Mouse (Mus musculus) CD4-positive, CD25-positive, alpha-beta regulatory T cell, adult 2 months (primary cell): ENCODE results near the gene Ppp1r27.
"Not testable (repeated sequence)": the region's sequence is repeated elsewhere in the genome, so short reads cannot be mapped to it uniquely, and the experiment has no call there.

Experiments used
- DNase-seq: peaks from one replicate; pipeline ENCODE4 v3.0.0-alpha.2; 2012; ENCODE audit warnings: low read depth, low spot score

The Ppp1r27 gene

GRCm38 (mm10) chr11:120575940-120576339 is 25.0 kb upstream of the Ppp1r27 start:
- DNase-seq: no peak

DNA sequence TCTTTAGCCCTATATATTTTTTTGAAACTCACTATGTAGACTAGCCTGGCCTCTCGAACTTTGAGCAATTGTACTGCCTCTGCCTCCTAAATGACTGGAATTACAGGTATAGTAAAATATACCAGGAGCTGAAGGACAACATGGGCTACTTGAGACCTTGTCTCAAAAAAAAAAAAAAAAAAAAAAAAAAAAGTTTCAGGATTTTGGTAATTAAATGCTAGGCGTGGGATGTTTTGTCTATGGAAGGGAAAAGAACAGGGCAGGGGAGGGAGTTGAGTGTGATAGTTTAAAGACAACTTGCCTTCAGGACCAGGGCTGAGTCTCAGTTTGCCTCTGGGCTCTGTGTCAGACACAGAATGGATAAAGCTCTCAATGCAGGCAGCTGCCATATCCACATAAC is 24.1 kb upstream of the Ppp1r27 start:
- no peak for DNase-seq

DNA sequence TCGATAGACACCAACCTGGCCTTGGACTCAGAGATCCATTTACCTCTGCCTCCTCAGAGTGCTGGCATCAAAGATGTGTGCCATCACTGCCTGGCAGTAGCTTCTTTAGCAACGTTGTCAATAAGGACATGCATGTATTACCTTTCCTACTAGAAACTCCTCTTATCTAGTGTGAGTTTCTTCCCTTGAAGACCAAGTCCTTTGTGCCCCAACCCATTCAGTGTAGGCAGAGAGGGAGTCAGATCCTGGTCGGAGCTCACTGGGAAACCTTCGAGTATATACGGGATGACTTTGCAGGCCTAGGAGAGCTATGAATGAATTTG is 23.3 kb upstream of the Ppp1r27 start:
- DNase-seq: peak; percentile 39

- DNase-seq: peak; percentile 84
Measured at GRCm38 (mm10) chr11:120573585-120574277, 22.8 kb upstream of the Ppp1r27 start.

DNA sequence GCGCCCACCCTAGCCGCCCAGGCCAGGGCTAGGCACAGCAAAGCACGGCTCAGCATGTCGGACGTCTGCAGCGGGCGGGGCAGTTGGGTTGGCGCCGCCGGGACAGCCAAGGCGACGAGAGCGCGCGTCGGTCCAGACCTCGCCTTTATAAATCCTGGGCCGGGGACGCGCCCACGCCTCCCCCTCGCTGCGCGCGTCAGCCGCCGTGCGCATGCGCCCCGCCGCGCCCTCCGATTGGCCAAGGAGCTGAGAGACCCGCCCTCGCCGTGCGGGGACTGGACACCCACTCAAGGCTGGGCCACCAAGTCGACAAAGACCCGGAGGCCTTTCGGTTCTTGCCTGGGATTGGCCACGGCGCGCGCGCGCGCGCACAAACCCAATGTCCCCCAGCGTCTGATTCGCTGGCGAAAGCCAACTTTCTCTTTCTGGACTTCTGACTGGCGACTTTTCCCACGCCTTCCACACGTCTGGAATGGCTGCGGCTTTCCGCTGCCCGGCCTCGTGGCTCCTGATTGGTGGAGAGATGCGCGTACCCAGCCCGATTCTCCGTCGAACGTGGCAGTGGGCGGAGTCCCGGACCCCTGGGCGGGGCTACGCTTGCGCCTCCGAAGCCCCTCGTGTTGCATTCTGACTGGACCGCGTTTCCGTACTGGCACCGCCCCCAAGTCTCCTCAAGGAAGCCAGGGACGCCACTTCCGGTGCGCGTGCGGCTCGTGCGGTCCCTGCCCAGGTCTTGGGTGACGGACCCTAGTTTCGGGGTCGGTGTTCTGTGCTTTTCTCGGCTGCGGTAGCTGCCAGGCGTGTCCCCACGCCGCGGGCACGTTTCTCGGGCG is 22.0 kb upstream of the Ppp1r27 start, which contains the start of gene P4hb:
Gene P4hb (minus strand): TSS at position 502 of the 833 bp plus-strand sequence.
- peak; percentile 98 for DNase-seq

- no peak for DNase-seq
Measured at GRCm38 (mm10) chr11:120572417-120572751, 21.5 kb upstream of the Ppp1r27 start.

DNA sequence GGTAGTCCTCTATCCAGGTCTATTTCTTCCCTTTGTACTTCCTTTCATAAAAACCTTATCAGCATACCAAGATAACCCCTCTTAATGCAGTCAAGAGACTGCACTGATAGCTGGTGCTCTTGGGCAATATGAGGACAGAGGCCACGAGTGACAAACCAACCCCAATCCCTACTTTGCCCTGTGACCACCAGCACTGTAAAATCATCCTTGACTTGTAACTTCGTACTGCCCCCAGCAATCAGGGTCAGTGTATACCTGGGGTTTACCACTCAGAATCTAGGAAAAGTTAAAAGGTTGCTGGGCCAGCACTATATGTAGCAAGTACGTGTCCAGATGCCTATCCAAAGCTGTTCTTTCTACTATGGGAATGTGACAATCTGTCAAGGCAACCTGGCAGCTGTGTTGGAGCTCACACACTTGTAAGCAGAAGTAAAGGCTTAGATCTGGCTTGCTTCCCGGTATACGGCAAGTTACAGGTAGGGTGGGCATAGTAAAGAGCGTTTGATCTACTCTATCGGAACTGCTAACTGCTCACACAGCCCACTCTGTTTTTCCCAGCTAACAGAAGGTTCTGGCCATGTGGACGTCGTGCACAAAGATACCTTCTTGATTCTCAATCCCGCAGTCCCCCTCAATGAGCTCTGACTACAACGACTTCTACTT is 21.0 kb upstream of the Ppp1r27 start:
- no peak for DNase-seq

DNA sequence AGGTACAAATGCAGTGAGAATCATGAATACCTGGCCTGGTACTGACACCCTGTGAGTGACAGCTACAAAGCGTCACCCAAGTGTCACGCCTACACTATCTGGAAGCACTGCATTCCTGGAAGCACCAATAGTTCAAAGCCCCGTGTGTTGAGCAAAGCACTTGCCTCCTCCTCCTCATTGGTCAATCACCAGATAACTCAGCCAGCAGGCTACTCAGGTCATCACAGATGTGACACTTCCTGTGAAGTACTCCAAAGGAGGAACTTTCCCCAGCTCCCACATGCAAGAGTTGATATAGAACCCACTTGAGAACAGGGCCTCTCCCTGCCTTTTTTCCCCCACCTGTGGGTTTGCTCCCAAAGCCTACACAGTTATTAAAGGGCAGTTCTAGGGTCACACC is 20.2 kb upstream of the Ppp1r27 start:
- no peak for DNase-seq

- DNase-seq: no peak
Measured at GRCm38 (mm10) chr11:120568324-120568723, 17.4 kb upstream of the Ppp1r27 start.

DNA sequence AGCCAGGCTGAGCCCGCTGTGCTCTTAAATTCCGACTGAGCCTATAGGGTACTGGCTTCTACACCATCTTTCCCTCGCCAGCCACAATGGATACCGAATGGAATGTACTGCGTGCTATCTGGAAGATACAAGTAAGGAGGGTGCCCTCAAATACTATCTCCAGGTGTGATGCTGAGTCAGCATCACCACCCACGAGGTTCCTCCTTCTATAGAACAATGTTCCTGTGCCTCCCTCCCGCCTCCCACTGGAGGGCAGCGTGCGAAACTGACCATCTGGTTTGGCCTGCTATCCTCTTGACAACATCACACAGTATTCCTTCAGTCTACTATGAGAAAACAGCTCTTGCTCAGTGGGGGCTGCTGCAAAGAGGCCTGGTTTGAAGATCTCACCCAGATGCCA is 14.2 kb upstream of the Ppp1r27 start:
- DNase-seq: no peak

DNA sequence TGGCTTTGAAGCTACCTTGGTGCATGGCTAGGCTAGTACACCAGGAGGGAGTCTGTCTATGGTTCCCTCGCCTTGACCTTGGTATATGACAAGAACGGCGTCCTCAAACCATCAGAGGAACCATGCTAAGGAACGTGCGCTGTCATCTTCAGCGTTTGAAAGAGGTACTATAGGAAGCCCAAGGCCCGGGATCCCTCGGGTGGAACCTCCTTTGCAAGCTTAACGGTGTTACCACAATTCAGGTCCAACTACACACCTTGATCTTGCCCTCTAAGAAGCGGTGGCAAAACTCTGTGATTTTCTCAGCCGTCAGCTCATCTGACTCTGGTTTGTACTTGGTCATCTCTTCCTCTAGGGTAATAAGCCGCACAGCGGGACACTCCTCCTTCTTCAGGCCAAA is 12.0 kb upstream of the Ppp1r27 start:
- DNase-seq: no peak

- no peak for DNase-seq
Measured at GRCm38 (mm10) chr11:120560952-120561728, 10.2 kb upstream of the Ppp1r27 start.

GRCm38 (mm10) chr11:120558843-120559242 is 7.9 kb upstream of the Ppp1r27 start:
- DNase-seq: not testable (repeated sequence)

DNA sequence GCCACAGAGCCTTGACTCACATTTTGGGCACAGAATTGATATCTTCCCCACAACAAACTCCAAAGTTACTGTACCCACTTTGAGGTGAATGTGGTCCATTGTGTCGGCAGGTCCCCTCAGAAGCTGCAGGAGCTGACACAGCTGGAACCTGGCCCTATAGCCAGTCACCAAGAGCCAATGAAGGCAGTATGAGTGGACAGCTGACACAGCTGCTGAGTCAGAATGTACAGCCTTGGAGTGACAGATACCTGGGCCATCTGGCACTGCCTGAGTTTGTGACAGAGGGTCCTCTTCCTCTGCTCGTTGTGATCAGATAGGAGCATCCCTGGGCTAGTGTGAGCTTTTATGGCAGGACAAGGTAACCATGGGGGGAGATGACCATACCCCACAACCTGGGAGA is 4.3 kb upstream of the Ppp1r27 start:
- no peak for DNase-seq

DNA sequence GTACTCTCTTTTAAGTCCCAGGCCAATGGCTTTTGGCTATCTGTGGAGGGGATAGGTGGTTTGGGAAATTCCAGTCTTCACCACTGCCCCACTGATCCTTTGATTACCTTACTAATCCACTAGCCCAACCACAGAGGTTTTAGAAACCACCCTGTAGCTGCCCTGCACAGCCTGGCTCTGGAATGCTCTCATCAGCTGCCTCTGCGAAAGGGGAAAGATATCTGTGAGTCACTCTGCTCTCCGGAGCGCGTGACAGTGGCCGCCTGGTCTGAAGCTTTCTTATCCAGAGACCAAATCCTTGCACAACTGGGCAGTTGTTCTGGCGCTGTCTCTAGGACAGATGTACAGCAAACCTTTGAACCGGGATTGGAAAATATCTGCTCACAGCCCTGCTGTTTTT is 3.9 kb upstream of the Ppp1r27 start:
- no peak for DNase-seq

- DNase-seq: no peak
Measured at GRCm38 (mm10) chr11:120552736-120553135, 1.8 kb upstream of the Ppp1r27 start.

DNA sequence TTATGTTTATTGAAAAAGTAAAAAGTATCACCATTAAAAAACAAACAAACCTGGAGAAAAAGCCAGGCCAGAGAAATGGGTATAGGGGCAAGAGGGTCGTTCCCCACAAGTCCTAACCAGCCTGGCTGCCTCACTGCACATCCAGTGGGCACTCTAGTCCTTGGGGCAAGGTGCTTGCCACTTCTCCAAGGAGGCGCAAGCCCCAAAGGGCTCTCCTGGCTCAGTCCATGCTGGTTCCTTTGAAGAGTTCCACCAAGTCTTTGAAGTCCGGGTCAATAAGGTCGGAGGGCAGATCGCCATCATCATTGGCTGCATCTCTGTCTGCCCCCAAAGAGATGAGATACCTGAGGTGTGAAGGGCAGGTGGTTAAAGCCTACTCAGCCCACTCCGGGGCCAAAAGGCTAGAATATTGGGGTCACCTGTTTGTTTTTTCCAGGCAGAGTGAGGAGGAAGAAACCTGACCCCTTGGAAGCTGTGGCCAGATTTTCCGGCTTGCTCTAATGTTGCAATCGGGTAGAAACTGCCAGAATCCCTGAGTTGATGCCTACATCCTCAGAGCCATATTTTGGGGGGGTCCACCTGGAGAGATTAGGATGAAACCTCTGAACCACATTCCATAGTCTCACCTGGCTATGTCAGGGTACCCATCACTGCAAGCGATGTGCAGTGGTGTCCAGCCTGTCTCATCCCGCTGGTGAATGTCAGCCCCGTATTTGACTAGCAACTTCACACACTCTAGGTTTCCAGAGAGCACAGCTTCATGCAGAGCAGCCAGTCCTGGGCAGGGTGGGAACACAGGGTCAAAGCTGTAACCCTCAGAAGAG is 734 bp downstream of the Ppp1r27 start:
- no peak for DNase-seq

- DNase-seq: peak; percentile 97
Measured at GRCm38 (mm10) chr11:120549168-120549945, 1.6 kb downstream of the Ppp1r27 start, which contains the start of gene Mcrip1. Gene Mcrip1, minus strand, starts transcription at chr11:120549727.

GRCm38 (mm10) chr11:120548786-120549167 is 2.2 kb downstream of the Ppp1r27 start:
- DNase-seq: no peak

GRCm38 (mm10) chr11:120548214-120548613 is 2.7 kb downstream of the Ppp1r27 start:
- DNase-seq: no peak
